Mouse (Mus musculus): ENCODE measurements around the gene Nyap1.

- TF ChIP-seq CTCF (conservative IDR thresholded peaks at IDR 0.05; ENCODE audit: low read length) (no peak), NANOG (IDR thresholded peaks at IDR 0.05; ENCODE audit: borderline replicate concordance, low read length) (no peak), POU5F1 (IDR thresholded peaks at IDR 0.05; ENCODE audit: borderline replicate concordance, low read length) (no peak)
Measured at GRCm38 (mm10) chr5:137744197-137744596, 2.8 kb upstream of the Nyap1 start.
